Mouse (Mus musculus) adipocyte (in vitro differentiated cells): ENCODE results near the gene Ech1.

Experiments used
- DNase-seq: peaks from one replicate; pipeline ENCODE4 v3.0.0-alpha.2; 2016; ENCODE audit warnings: low spot score

Gene Ech1

DNA sequence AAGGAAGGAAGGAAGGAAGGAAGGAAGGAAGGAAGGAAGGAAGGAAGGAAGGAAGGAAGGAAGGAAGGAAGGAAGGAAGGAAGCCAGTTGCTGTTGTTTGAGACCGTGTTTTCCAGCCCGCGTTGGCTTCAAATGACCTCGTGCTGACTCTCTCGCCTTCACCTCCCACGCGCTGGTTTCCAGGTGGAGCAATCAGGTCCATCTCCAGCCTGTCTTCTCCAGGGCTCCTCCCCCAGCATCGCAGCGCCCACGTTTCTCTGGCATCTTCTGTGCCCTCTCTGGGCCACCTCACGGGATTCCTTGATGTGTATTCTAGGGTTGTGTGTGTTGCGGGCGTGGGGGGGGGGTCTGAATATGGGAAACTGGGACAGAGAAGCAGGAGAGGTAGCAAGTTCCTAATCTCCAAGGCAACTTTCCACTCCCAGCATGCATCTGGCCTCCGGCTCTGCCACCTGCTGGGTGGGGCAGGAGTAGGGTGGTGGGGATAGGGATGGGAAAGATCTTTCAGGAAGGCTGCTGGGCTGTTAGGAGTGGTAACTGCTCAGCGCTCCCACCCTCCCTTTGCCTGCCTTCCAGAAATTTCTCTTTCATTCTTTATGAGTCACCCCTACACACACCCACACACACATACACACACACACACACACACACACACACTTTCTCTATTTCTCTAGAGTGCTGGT lies 37.9 kb downstream of the Ech1 start:
- no peak for DNase-seq

DNA sequence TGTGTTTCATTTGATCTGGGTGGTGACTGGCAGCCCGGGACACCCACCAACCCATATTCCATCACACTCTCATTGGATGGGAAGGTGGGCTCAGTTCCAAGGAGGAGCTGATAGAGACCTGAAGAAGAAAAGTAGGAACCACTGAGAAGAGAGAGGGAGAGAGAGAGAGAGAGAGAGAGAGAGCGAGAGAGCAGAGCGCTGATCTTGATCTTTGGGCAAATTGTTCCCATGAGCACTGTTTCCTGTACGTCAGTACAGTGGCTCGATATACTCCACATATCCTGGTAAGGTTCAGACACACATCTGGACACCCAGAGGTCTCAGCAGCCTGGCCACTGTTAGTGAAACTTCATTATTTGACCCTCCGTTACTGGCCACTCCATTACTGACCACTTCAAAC lies 38.5 kb downstream of the Ech1 start, which contains the start of gene Lgals7:
Lgals7 (plus strand) TSS at position 314 of the 400 bp plus-strand sequence.
- no peak for DNase-seq

- DNase-seq: no peak
Measured at GRCm38 (mm10) chr7:28864288-28864750, 39.3 kb downstream of the Ech1 start.

DNA sequence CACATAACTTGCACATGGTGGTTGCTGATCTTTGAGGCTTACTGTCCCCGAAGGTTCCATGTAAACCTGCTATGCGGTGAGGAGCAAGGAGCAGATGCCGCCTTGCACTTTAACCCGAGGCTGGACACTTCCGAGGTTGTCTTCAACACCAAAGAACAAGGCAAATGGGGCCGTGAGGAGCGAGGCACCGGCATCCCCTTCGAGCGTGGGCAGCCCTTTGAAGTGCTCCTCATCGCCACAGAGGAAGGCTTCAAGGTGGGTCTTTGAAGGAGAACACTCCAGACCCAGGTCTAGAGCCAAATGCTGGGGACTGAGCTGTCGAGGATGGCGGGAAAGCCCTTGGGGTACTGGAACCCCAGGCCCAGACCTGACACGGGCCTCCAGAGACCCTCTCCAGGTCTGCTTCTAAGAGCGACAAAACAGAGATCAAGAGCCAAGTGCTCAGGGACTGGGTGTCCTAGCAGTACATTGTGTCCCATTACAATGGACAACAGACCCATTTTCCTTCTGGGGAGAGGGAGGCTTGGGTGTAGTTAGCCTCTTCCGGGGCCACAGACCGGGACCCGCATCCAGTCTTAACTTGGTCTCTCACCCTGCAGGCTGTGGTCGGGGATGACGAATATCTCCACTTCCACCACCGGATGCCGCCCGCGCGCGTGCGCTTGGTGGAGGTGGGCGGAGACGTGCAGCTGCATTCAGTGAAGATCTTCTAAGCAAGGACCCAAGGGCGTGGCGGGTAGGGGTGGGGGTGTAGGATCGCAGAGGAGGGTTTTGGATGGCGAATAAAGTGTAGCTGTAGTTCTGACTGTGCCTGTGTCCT lies 40.7 kb downstream of the Ech1 start:
- DNase-seq: peak; percentile 9

GRCm38 (mm10) chr7:28866769-28867507 lies 41.9 kb downstream of the Ech1 start:
- DNase-seq: no peak

DNA sequence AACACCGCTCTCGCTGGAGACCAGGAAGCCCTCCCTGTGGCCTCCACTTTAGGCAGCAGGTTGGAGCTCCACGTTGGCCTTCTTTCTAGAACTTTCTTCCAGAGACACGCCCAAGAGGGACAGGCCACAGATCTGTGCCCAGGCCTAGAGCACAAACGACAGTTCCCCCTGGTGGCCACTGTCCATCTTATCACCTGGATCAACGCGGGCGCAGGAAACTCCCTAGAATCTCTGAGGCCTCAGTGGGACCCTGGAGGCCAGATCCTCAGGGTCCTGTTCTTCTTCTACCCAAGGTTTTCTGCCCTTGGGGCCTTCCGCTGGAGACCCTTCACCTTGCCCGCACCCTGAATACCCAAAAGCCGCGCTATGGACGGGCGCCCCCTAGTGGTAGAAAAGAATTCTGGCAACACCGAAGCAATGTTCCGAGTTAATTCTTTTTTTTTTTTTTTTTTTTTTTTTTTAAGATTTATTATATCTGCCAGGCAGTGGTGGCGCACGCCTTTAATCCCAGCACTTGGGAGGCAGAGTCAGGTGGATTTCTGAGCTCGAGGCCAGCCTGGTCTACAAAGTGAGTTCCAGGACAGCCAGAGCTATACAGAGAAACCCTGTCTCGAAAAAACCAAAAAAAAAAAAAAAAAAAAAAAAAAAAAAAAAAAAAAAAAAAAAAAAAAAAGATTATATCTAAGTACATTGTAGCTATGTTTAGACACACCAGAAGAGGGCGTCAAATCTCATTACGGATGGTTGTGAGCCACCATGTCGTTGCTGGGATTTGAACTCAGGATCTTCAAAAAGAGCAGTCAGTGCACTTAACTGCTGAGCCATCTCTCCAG lies 42.7 kb downstream of the Ech1 start:
- peak; percentile 78 for DNase-seq

DNA sequence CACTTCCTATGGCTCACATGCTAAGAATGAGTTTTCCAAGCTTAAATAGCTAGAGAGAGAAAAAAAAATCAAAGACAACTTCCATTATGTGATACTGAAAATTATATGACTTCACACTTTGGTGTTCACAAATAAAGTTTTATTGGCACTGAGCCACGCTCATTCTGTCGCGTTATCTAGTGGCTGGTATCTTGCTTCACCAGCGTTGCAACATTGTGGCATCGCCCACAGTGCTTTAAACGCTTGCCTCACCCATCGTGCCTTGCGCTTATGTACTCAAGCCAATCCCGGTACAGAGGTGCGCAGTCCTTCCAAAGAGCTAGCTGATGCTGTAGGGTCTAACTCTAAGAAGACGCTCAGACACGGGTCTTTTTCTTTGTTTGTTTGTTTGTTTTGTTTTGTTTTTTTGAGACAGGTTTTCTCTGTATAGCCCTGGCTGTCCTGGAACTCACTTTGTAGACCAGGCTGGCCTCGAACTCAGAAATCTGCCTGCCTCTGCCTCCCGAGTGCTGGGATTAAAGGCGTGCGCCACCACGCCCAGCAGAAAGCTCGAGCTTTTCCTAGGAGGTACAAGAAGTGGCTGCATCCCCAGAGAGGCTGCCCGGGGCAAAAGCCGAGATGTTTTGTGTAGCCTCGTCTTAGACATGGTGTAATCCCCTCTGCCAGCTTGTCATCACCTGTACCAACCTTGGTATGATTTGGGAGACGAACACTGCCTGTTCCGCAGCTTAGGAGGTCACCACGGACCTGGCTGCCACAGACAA lies 46.1 kb downstream of the Ech1 start:
- DNase-seq: no peak

- DNase-seq: no peak
Measured at GRCm38 (mm10) chr7:28874565-28874964, 49.5 kb downstream of the Ech1 start.

GRCm38 (mm10) chr7:28876099-28876498 lies 51.1 kb downstream of the Ech1 start:
- no peak for DNase-seq

GRCm38 (mm10) chr7:28877155-28877554 lies 52.1 kb downstream of the Ech1 start:
- no peak for DNase-seq

- DNase-seq: no peak
Measured at GRCm38 (mm10) chr7:28877856-28878255, 52.8 kb downstream of the Ech1 start.

GRCm38 (mm10) chr7:28879606-28880005 lies 54.6 kb downstream of the Ech1 start:
- no peak for DNase-seq

GRCm38 (mm10) chr7:28880554-28880953 lies 55.5 kb downstream of the Ech1 start:
- no peak for DNase-seq

DNA sequence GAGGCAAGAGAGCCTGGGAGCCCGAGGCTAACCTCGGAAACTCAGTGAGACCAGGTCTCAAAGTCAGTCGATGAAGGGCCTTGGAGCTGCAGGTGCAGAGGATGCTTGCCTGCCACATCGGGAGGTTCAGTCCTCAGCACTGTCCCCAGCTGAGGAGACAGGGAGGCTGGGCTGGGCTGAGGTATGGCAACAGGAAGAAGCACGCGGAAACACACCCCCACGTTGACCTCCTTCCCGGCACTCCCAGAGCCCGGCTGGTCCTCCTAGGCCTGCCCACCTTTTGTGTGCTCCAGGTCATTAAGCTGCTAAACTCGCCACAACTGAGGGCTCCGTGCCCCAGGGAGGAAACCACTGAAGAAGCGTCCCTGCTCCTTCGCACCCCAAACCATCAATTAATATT lies 56.2 kb downstream of the Ech1 start, which contains the start of gene Capn12:
Capn12 (plus strand) TSS at position 224 of the 400 bp plus-strand sequence.
- DNase-seq: no peak
